In genomic region chr1:72284539-72284938, GRCm38 (mm10) we compare ENCODE assay signal across 8 mouse cellular contexts. TPM values are rescaled to one million over a fixed set of nuclear protein-coding genes. Genes with fewer than 3 reads are reported as not detected.
DNase-seq lines count a peak whose midpoint lies in the region; ATAC-seq lines count a peak whose summit lies in the region.

No protein-coding gene starts in this region.

- no peak for DNase-seq in kidney, postnatal 14 days
- peak; percentile 61 for DNase-seq in brain, adult 2 months (ENCODE audit: low read depth, low spot score)
- no peak for DNase-seq in hindbrain, embryonic 11.5 days (ENCODE audit: low spot score)
- DNase-seq in spleen, postnatal 36 days (ENCODE audit: low spot score in 2 of 2), result no peak
- no peak for DNase-seq in gastrocnemius, postnatal 14 days
- no peak for DNase-seq in left cerebral cortex, postnatal 25 days (ENCODE audit: low spot score in 2 of 2)

- peaks cover 23% of the 10 kb centered on the region for H3K4me1 ChIP-seq in kidney, embryonic 15.5 days
- no peaks in the 10 kb centered on the region; the same call in 1 of the 2 replicates for H3K4me1 ChIP-seq in hindbrain, embryonic 11.5 days (replicated peaks; ENCODE audit: control insufficient read depth, insufficient read depth, low read length)
- peaks cover 32% of the 10 kb centered on the region for H3K4me1 ChIP-seq in midbrain, embryonic 12.5 days

- H3K27ac ChIP-seq in kidney, embryonic 15.5 days, result no peak overlapping the region
- H3K27ac ChIP-seq in hindbrain, embryonic 11.5 days (ENCODE audit: low read depth, low read length), result peak overlapping the region; percentile 58; the same call in 1 of the 2 replicates
- peak overlapping the region; percentile 74 for H3K27ac ChIP-seq in midbrain, embryonic 12.5 days (replicated peaks)

- H3K27me3 ChIP-seq in kidney, embryonic 15.5 days, result peaks cover 11% of the 10 kb centered on the region; the same call in 1 of the 2 replicates
- H3K27me3 ChIP-seq in hindbrain, embryonic 11.5 days (ENCODE audit: control insufficient read depth, insufficient read depth, low read length), result no peaks in the 10 kb centered on the region
- H3K27me3 ChIP-seq in midbrain, embryonic 12.5 days, result no peaks in the 10 kb centered on the region

- H3K36me3 ChIP-seq in kidney, embryonic 15.5 days, result no peaks in the 10 kb centered on the region
- no peaks in the 10 kb centered on the region for H3K36me3 ChIP-seq in hindbrain, embryonic 11.5 days (ENCODE audit: control insufficient read depth, insufficient read depth, low read length)
- no peaks in the 10 kb centered on the region for H3K36me3 ChIP-seq in midbrain, embryonic 12.5 days

- 0 out of 2 replicates have a peak, but pooled peaks have one; percentile 26 for ATAC-seq in kidney, embryonic 15.5 days (replicated peaks; ENCODE audit: low FRiP score)
- ATAC-seq in hindbrain, embryonic 11.5 days (ENCODE audit: low FRiP score), result peak; percentile 63
- ATAC-seq in midbrain, embryonic 12.5 days (ENCODE audit: low FRiP score, low read depth), result peak; percentile 57

- no peaks in the 10 kb centered on the region for H3K9me3 ChIP-seq in kidney, embryonic 15.5 days (replicated peaks)
- H3K9me3 ChIP-seq in hindbrain, embryonic 11.5 days (ENCODE audit: control insufficient read depth, low read length), result no peaks in the 10 kb centered on the region
- H3K9me3 ChIP-seq in midbrain, embryonic 12.5 days, result no peaks in the 10 kb centered on the region

- 6% methylated on average over 5 of the region's 5 CpGs for WGBS in kidney, embryonic 15.5 days
- 6% methylated on average over 5 of the region's 5 CpGs for WGBS in hindbrain, embryonic 11.5 days
- WGBS in midbrain, embryonic 12.5 days, result under 1% methylated on average over 5 of the region's 5 CpGs

- intact Hi-C loops in gastrocnemius, postnatal 14 days (cut with DNase I; ENCODE audit: low total_unique reads), result no loop called here
- intact Hi-C loops in left cerebral cortex, postnatal 25 days (cut with DNase I), result no loop called here

- H3K4me3 ChIP-seq in kidney, embryonic 15.5 days (replicated peaks), result peak overlapping the region; percentile 56
- peak overlapping the region; percentile 44 for H3K4me3 ChIP-seq in hindbrain, embryonic 11.5 days (ENCODE audit: low read depth, low read length)
- peak overlapping the region; percentile 53 for H3K4me3 ChIP-seq in midbrain, embryonic 12.5 days

- H3K9ac ChIP-seq in kidney, embryonic 15.5 days, result 0 out of 2 replicates have a peak overlapping the region, but pooled peaks have one; percentile 29
- H3K9ac ChIP-seq in hindbrain, embryonic 11.5 days (ENCODE audit: low read depth, low read length), result peak overlapping the region; percentile 69
- peak overlapping the region; percentile 63 for H3K9ac ChIP-seq in midbrain, embryonic 12.5 days (replicated peaks)

- peak overlapping the region; percentile 62 for H3K4me2 ChIP-seq in kidney, embryonic 15.5 days
- peak overlapping the region; percentile 74 for H3K4me2 ChIP-seq in hindbrain, embryonic 11.5 days (replicated peaks; ENCODE audit: low read depth, low read length)
- H3K4me2 ChIP-seq in midbrain, embryonic 12.5 days (replicated peaks), result peak overlapping the region; percentile 87

RNA-seq across cellular contexts. Expression of gene Tmem169, which starts 0.4 kb away (rescaled TPM):
- polyA plus RNA-seq in kidney, embryonic 15.5 days (2015; fragmentation: Nextera tagmentation; extraction: Ambion mirVana), result 4.8 and 5.0 TPM in 2 replicates
- 25.5 TPM in 2 replicates for polyA plus RNA-seq in hindbrain, embryonic 11.5 days (2014; fragmentation: Nextera tagmentation; extraction: Ambion mirVana)
- 23.2 and 25.4 TPM in 2 replicates for polyA plus RNA-seq in midbrain, embryonic 12.5 days (2016; fragmentation: Nextera tagmentation; extraction: Ambion mirVana)
- total RNA-seq in gastrocnemius, postnatal 14 days (2021), result under 1 TPM; 0.07 to 0.14 TPM
- total RNA-seq in left cerebral cortex, postnatal 25 days (2021), result 10 to 100 TPM; 21.4 to 25.3 TPM

RNA-seq across cellular contexts. Expression of gene Pecr, which starts 0.4 kb away (rescaled TPM):
- polyA plus RNA-seq in kidney, embryonic 15.5 days (2015; fragmentation: Nextera tagmentation; extraction: Ambion mirVana), result 53.8 and 54.9 TPM in 2 replicates
- 14.0 and 16.4 TPM in 2 replicates for polyA plus RNA-seq in hindbrain, embryonic 11.5 days (2014; fragmentation: Nextera tagmentation; extraction: Ambion mirVana)
- 12.7 and 12.8 TPM in 2 replicates for polyA plus RNA-seq in midbrain, embryonic 12.5 days (2016; fragmentation: Nextera tagmentation; extraction: Ambion mirVana)
- total RNA-seq in gastrocnemius, postnatal 14 days (2021), result 10 to 100 TPM; 19.6 to 20.5 TPM
- 1 to 10 TPM; 3.3 to 4.1 TPM for total RNA-seq in left cerebral cortex, postnatal 25 days (2021)

RNA-seq across cellular contexts. Expression of gene Xrcc5, which starts 22.7 kb away (rescaled TPM):
- polyA plus RNA-seq in kidney, embryonic 15.5 days (2015; fragmentation: Nextera tagmentation; extraction: Ambion mirVana), result 54.5 and 59.4 TPM in 2 replicates
- polyA plus RNA-seq in hindbrain, embryonic 11.5 days (2014; fragmentation: Nextera tagmentation; extraction: Ambion mirVana), result 53.2 and 57.5 TPM in 2 replicates
- 39.9 and 42.3 TPM in 2 replicates for polyA plus RNA-seq in midbrain, embryonic 12.5 days (2016; fragmentation: Nextera tagmentation; extraction: Ambion mirVana)
- 10 to 100 TPM; 19.3 to 20.9 TPM for total RNA-seq in gastrocnemius, postnatal 14 days (2021)
- 10 to 100 TPM; 12.7 to 15.2 TPM for total RNA-seq in left cerebral cortex, postnatal 25 days (2021)
